Mouse (Mus musculus): ENCODE measurements at regions not wholly inside any gene's neighbourhood (a gene's known extent, or its start where the extent isn't known, plus 50 kb on each side); places are given as distances from the start of the nearest gene placed in this dataset.

GRCm38 (mm10) chr15:23682128-23682527 is 1133.3 kb downstream of the Cdh18 start:
- no peak for DNase-seq

GRCm38 (mm10) chr15:23708609-23709008 is 1159.8 kb downstream of the Cdh18 start:
- peak; percentile 21 to 39 for DNase-seq

Data from cerebellum, adult 18-20 months (tissue).